Mouse (Mus musculus): ENCODE measurements around the gene Zfhx3. TPM values are rescaled to one million over a fixed set of nuclear protein-coding genes. Genes with fewer than 3 reads are reported as not detected.

Zfhx3 gene
- polyA plus RNA-seq, 1 experiment from 2014 or later = 4.3 TPM

DNA sequence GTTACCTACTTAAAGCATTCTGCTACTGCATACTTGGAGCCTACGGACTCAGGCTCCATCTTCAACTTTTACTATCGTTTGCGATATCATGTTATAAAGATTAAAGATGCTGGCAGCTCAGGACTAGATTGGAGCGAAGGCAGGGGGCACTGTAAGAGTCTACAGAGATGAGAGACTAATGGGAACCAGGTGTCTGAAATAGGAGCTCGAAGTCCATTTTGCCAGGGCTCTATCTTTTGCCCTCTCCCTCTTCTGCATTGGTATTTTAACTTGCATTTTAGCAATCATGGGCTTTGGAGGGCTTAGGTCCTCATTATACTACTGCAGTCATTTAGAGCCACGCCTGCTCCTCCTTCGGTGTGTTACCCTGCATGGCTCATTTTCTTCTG is 1035.9 kb downstream of the Zfhx3 start:
- ATAC-seq (no peak), DNase-seq (ENCODE audit: low read depth, low spot score) (no peak)
- ChIA-PET POLR2A (no interaction called here), CTCF (interaction anchor here (1.3 kb wide), 1 partner anchor 8 kb away, joined by 3 read pairs; no protein-coding TSS in a partner anchor)
- in situ Hi-C loops (cut with MboI; ENCODE audit: low pct_unique_long_range_greater_than_20kb) = no loop called here
- peaks cover 14% of the 10 kb centered on the region for H3K27me3 ChIP-seq
- TF ChIP-seq CTCF (IDR thresholded peaks at IDR 0.05) = no peak

DNA sequence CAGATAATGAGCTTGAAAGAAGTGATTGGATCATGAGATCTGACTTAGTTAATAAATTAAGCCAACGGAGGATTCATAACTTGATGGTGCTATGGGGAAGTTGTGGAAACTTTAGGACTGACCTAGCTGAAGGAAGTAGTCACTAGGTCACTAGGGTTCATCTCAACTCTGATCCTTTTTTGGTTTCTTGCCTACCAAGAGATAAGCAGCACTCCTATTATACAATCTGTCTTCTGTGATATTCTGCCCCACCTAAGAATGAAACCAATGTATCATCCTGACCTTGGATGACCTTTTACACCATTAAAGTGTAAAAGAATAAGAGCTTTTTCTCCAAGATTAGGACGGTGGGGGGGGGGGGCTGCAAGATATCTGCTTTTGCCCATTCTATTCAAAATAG is 1042.5 kb downstream of the Zfhx3 start:
- DNase-seq (ENCODE audit: low read depth, low spot score) = no peak
- POLR2A ChIA-PET = interaction anchor here (0.6 kb wide), 1 partner anchor 1032 kb away, joined by 4 read pairs; no protein-coding TSS in a partner anchor
- ATAC-seq = no peak
- in situ Hi-C loops (cut with MboI; ENCODE audit: low pct_unique_long_range_greater_than_20kb) = no loop called here
- H3K27me3 ChIP-seq = peaks cover 14% of the 10 kb centered on the region
- no peak for TF ChIP-seq CTCF (IDR thresholded peaks at IDR 0.05)
- CTCF ChIA-PET = no interaction called here

DNA sequence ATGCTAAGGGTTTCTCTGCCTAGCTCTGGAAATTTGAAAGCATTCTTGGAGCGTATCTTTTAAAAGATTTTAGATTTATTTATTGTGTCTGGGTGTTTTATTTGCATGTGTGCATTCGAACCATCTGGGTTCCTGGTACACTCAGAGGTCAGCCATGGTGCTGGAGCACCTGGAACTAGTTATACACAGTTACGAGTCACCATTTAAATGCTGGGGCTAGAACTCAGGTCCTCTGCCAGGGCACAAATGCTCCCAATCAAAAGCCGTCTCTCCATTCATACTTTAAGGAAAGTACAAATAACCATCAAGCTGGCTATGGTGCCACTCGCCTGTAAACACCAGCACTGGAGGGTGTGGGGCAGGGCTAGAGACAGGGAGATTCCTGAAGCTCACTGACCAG is 1047.4 kb downstream of the Zfhx3 start:
- DNase-seq (ENCODE audit: low read depth, low spot score) = no peak
- ChIA-PET CTCF (interaction anchor here (1.5 kb wide), 1 partner anchor 11 kb away, joined by 3 read pairs; no protein-coding TSS in a partner anchor), POLR2A (interaction anchor here (0.5 kb wide), 1 partner anchor 1512 kb away, joined by 3 read pairs; no protein-coding TSS in a partner anchor)
- in situ Hi-C loops (cut with MboI; ENCODE audit: low pct_unique_long_range_greater_than_20kb) = no loop called here
- H3K27me3 ChIP-seq = peaks cover 16% of the 10 kb centered on the region
- ATAC-seq = no peak
- TF ChIP-seq CTCF (IDR thresholded peaks at IDR 0.05) = no peak

DNA sequence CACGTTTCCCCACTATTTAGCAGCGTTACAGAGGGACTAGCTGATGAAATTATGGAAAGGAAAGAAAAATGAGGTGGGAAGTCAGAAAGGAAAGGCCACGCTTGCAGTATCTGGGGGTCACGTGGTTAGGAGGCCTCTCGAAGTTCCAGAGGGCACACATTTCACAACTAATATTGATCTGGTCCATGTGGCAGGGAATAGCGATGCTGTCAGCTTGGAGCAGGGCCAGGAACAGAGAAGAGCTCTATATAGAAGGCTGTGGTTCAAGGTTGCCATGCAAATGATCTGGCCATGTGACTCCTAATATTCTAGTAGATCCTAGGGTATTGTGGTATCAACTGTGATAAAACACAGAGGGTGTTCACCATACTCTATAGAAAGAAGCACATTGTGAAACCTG is 1048.1 kb downstream of the Zfhx3 start:
- H3K27me3 ChIP-seq = peaks cover 16% of the 10 kb centered on the region
- TF ChIP-seq CTCF (IDR thresholded peaks at IDR 0.05) = no peak
- ChIA-PET CTCF (no interaction called here), POLR2A (interaction anchor here (0.5 to 0.6 kb wide), 2 partner anchors 380 to 1511 kb away, joined by 3 read pairs; no protein-coding TSS in a partner anchor)
- ATAC-seq (no peak), DNase-seq (ENCODE audit: low read depth, low spot score) (no peak)
- in situ Hi-C loops (cut with MboI; ENCODE audit: low pct_unique_long_range_greater_than_20kb) = no loop called here

DNA sequence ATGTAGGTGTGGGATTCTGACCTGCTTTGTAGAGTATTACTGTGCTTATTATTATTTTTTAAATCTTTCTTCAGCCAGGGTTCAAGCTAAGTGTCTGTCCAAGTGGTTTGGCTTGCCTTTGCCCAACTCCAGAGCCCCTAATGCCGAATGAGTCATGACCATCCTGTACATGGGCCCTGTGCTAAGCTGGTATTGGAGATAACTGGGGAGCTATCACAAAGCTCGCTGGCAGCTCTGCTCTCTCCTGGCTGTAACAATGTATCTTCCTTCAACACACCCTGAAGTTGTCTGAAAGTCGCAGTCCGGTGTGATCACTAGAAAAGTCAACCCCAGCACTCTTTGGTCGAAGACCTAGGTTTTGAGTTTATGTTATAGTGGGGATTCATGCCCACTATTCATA is 1049.0 kb downstream of the Zfhx3 start:
- H3K27me3 ChIP-seq = peaks cover 14% of the 10 kb centered on the region
- no peak for TF ChIP-seq CTCF (IDR thresholded peaks at IDR 0.05)
- ATAC-seq (no peak), DNase-seq (ENCODE audit: low read depth, low spot score) (no peak)
- ChIA-PET POLR2A (interaction anchor here (0.6 kb wide), 1 partner anchor 75 kb away, joined by 4 read pairs; no protein-coding TSS in a partner anchor), CTCF (no interaction called here)
- in situ Hi-C loops (cut with MboI; ENCODE audit: low pct_unique_long_range_greater_than_20kb) = no loop called here

DNA sequence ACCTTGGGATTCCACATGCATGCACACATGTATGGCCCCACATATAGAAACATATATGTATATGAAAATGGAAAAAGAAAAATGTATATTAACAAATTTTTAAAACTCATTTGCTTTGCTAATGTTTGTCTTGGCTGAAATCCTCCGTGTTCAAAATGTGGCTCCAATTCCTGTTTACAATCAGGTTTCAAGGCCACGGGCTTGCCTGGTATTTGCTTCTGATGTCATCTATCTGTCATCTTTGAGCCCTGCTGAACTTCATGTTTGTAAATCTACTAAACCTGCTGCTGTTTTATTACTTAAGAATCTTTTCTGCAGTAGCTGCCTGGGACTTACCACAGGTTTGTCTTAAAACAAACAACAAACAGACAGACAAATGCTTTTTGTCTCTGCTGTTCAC is 1051.3 kb downstream of the Zfhx3 start:
- in situ Hi-C loops (cut with MboI; ENCODE audit: low pct_unique_long_range_greater_than_20kb) = no loop called here
- POLR2A ChIA-PET = no interaction called here
- CTCF ChIA-PET = interaction anchor here (1.1 kb wide), 1 partner anchor 12 kb away, joined by 3 read pairs; no protein-coding TSS in a partner anchor
- no peak for TF ChIP-seq CTCF (IDR thresholded peaks at IDR 0.05)
- ATAC-seq (no peak), DNase-seq (ENCODE audit: low read depth, low spot score) (no peak)
- H3K27me3 ChIP-seq = peaks cover 14% of the 10 kb centered on the region

DNA sequence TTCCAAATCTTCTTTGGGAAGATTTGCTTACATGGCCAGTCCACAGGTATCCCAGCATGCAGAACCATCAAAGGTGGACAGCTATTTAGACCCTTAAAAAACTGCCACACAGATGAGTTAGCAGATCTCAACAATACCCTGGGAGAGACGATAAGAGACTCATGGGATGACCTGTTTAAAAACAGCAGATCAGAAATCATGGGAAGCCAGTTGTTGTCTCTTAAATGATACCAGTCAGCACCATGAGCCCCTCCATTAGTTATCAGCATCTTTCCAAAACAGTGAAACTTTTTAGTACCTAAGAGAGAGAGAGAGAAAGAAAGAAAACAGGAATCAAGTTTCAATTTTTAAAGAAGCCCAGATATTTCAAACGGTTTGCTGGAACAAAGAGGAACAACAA is 1051.7 kb downstream of the Zfhx3 start:
- H3K27me3 ChIP-seq = peaks cover 14% of the 10 kb centered on the region
- in situ Hi-C loops (cut with MboI; ENCODE audit: low pct_unique_long_range_greater_than_20kb) = no loop called here
- ChIA-PET CTCF (interaction anchor here (1.1 kb wide), 1 partner anchor 13 kb away, joined by 3 read pairs; no protein-coding TSS in a partner anchor), POLR2A (no interaction called here)
- DNase-seq (ENCODE audit: low read depth, low spot score) (no peak), ATAC-seq (no peak)
- TF ChIP-seq CTCF (IDR thresholded peaks at IDR 0.05) = no peak

DNA sequence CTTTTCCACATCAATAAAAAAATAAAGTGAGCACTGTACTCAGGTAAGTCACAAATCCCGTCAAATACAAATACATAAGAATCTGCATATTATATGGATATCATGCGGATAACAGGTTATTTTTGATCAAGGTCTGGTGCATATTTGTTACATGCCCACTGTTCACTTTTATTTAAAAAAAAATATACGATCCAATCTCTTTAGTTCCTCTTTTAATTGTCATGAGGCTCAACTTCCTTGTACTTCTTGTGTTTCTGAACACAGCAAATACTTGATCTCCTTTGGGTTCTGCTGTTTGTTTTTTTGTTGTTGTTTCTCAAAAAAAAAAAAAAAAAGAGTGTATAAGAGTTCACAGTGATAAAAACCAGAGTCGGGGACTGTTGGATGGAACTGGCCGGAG is 1052.4 kb downstream of the Zfhx3 start:
- in situ Hi-C loops (cut with MboI; ENCODE audit: low pct_unique_long_range_greater_than_20kb) = no loop called here
- H3K27me3 ChIP-seq = peaks cover 14% of the 10 kb centered on the region
- DNase-seq (ENCODE audit: low read depth, low spot score) (no peak), ATAC-seq (no peak)
- TF ChIP-seq CTCF (IDR thresholded peaks at IDR 0.05) = no peak
- ChIA-PET CTCF (interaction anchor here (1.1 kb wide), 1 partner anchor 13 kb away, joined by 3 read pairs; no protein-coding TSS in a partner anchor), POLR2A (no interaction called here)

DNA sequence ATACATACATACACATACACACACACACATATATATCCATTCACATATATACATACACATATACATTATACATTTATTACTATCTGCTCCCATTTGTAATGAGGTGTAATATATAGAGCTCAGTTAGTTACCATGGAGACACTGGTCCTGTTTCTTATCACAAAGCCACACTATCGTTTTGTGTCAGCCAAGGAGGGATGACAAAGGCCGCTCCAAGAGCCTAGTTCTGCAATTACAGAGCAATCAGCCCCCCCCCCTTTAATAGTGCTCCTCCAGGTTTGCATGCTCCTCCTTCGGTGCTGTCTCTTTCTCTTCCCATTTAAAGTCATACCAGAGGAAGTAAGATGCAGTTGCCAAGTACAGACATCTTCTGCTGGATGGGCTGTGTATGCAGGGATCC is 1054.9 kb downstream of the Zfhx3 start:
- no peak for TF ChIP-seq CTCF (IDR thresholded peaks at IDR 0.05)
- ChIA-PET POLR2A (interaction anchor here (0.5 to 0.9 kb wide), 2 partner anchors 33 to 207 kb away, joined by 3 read pairs; no protein-coding TSS in a partner anchor), CTCF (interaction anchor here (1.3 kb wide), 1 partner anchor 16 kb away, joined by 3 read pairs; no protein-coding TSS in a partner anchor)
- in situ Hi-C loops (cut with MboI; ENCODE audit: low pct_unique_long_range_greater_than_20kb) = no loop called here
- no peak for DNase-seq (ENCODE audit: low read depth, low spot score)
- H3K27me3 ChIP-seq = peaks cover 14% of the 10 kb centered on the region
- ATAC-seq = no peak

DNA sequence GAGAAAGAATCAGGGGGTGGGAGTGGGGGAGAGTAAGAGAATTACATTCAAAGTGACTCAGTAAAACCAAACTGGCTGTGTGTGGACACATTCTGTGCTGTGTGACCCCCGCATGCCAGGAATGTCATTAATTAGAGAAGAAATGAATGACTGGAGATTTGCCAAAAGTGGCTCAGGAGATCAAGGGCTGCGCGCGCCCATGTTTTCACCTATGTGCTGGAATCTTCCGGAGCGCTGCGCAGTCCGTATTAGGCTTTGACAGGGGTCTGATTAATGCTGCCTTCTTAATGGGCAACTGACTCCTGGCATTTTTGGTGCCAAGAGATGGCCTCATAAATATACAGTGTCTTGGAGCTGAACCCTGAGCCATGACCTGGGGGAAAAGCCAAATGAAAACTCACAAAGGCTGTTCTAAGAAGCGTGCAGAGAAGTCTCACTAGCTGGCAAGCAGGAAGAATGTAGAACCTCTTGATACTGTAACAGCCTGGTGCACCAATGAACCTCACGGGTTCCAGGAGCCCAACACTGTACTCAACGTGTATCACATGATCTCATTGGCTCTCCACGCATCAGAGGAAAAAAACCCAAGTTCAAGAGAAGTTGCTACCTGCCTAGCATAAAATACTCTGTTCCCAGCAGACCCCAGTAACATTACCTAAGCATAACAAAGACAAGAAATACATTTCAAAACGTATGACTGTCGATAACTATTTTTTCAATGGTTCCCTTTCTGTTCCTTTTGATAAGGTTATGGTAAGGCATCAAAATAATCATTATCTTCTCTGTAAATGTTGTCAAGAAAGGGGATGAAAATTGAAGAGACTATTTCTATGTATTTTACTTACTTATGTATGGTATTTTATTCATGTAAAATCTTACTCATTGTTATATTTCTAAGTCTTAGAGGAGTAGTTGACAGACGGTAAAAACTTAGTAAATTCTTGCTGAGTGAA is 1057.1 kb downstream of the Zfhx3 start:
- ATAC-seq = no peak
- ChIA-PET POLR2A (no interaction called here), CTCF (no interaction called here)
- in situ Hi-C loops (cut with MboI; ENCODE audit: low pct_unique_long_range_greater_than_20kb) = no loop called here
- no peak for DNase-seq (ENCODE audit: low read depth, low spot score)
- H3K27me3 ChIP-seq = peaks cover 7% of the 10 kb centered on the region
- TF ChIP-seq CTCF (IDR thresholded peaks at IDR 0.05) = no peak

DNA sequence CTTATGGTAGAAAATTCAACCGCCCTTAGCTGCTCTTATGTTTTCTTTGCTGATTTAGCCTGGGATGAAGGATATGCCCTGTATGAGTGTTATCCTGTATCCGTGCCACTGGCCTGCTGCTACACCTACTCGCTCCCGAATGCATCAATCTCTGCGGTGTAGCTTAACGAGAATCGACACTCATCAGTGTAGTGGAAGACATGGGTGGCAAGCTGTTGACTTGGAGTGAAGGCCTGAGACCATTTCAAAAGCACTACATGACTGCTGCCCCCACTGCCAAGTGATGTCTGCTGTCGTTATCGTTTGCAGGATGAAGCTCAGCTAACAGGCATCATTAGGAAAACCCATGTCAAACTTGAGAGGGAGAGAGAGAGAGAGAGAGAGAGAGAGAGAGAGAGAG is 1058.6 kb downstream of the Zfhx3 start:
- no peak for ATAC-seq
- no peak for TF ChIP-seq CTCF (IDR thresholded peaks at IDR 0.05)
- DNase-seq (ENCODE audit: low read depth, low spot score) = no peak
- CTCF ChIA-PET = interaction anchor here (1.2 kb wide), 1 partner anchor 12 kb away, joined by 3 read pairs; no protein-coding TSS in a partner anchor
- peaks cover 10% of the 10 kb centered on the region for H3K27me3 ChIP-seq
- POLR2A ChIA-PET = interaction anchor here (0.6 to 0.7 kb wide), 2 partner anchors 53 to 141 kb away, joined by 3 to 4 read pairs; no protein-coding TSS in a partner anchor
- in situ Hi-C loops (cut with MboI; ENCODE audit: low pct_unique_long_range_greater_than_20kb) = no loop called here

Measured in Patski (cell line).